Mouse (Mus musculus) forebrain, embryonic 12.5 days (tissue): ENCODE results near the gene Sept11. TPM values are rescaled to one million over a fixed set of nuclear protein-coding genes. Genes with fewer than 3 reads are reported as not detected.

ENCODE experiments used
- ATAC-seq: fragments of 200-750 bp; cut with Nextera tagmentation; 2 replicates; pipeline ENCODE4 v1.8.0; 2017; ENCODE audit warnings: moderate TSS enrichment; ENCODE audit not compliant: low FRiP score
- H3K27ac ChIP-seq: fragments of 300-500 bp; sonication (generic); 2 replicates; pipeline ENCODE4 v1.5.1; 2016; ENCODE audit warnings: mild to moderate bottlenecking
- H3K27me3 ChIP-seq: fragments of 300-500 bp; sonication (generic); 2 replicates; pipeline ENCODE4 v1.6.1; 2016; ENCODE audit warnings: mild to moderate bottlenecking
- H3K36me3 ChIP-seq: fragments of 300-500 bp; sonication (generic); replicated peaks from 2 replicates; pipeline ENCODE4 v1.6.1; 2016; ENCODE audit warnings: mild to moderate bottlenecking
- H3K4me1 ChIP-seq: fragments of 300-500 bp; sonication (generic); 2 replicates; pipeline ENCODE4 v1.6.1; 2016
- H3K4me2 ChIP-seq: fragments of 300-500 bp; sonication (generic); 2 replicates; pipeline ENCODE4 v1.6.1; 2016; ENCODE audit warnings: mild to moderate bottlenecking, moderate library complexity
- H3K4me3 ChIP-seq: fragments of 300-500 bp; sonication (generic); replicated peaks from 2 replicates; pipeline ENCODE4 v1.5.1; 2016; ENCODE audit warnings: mild to moderate bottlenecking
- H3K9ac ChIP-seq: fragments of 300-500 bp; sonication (generic); 2 replicates; pipeline ENCODE4 v1.6.1; 2016; ENCODE audit warnings: mild to moderate bottlenecking
- H3K9me3 ChIP-seq: fragments of 300-500 bp; sonication (generic); 2 replicates; pipeline ENCODE4 v1.6.1; 2016
- WGBS: fragments of 180-500 bp; shearing (Covaris S2); methylation state at CpG from one replicate; pipeline ENCODE4 v1.1.7; 2016; 5-methylcytosine and 5-hydroxymethylcytosine counted together
- polyA plus RNA-seq: library from polyadenylated mRNA; unstranded; fragments of >200 nt; fragmentation: Nextera tagmentation; extraction: Ambion mirVana; gene quantifications from 2 replicates; pipeline ENCODE4 v1.2.1, GENCODE M21; 2016

Sept11 gene
- polyA plus RNA-seq, 1 experiment from 2014 or later = 302 TPM

DNA sequence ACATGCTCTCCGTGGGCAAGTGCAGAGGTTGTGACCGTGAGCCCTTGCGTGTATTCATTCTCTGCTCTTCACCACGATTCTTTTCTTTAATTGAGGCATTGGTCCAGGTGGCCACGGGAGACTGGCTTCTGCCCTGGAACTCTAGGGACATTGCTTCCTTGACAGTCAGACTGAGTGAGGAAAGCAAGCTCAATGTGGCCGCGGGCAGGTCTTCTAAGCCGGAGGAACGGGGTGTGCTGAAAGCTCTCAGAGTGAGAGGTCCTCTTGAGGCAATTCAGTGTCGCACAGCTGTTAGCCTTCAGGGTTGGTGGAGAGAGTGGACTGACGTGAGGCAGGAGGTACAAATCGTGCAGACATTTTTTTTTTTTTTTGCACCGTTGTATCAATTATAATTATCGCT, 5.6 kb downstream of the Sept11 start:
- Histone ChIP-seq H3K36me3 (peaks cover 24% of the 10 kb centered on the region), H3K9ac (no peak overlapping the region), H3K4me2 (no peak overlapping the region), H3K27me3 (no peaks in the 10 kb centered on the region), H3K4me3 (no peak overlapping the region), H3K27ac (no peak overlapping the region), H3K4me1 (peaks cover 50% of the 10 kb centered on the region), H3K9me3 (no peaks in the 10 kb centered on the region)
- no peak for ATAC-seq
- WGBS = 89% methylated on average over 14 of the region's 14 CpGs

DNA sequence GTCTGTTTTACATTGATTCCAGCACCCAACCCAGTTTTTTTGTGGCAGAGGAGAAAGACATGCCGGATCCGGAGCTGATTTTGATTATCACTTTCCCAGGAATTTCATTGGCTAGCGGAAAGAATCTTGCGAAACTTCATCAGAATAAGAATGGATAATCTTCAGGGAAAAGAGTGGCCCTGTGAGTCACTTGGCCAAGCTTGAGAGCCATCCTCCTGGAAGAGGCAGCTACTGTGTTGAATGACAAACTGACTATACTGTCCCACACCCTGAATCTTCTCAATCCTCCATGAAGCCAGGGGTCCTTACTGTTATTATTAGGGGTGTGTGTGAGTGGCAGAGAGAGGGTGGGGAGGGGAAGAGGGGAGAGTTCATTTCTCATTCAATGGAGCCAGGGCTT, 7.7 kb downstream of the Sept11 start:
- WGBS = 87% methylated on average over 4 of the region's 4 CpGs
- Histone ChIP-seq H3K9me3 (no peaks in the 10 kb centered on the region), H3K4me2 (no peak overlapping the region), H3K27ac (no peak overlapping the region), H3K36me3 (peaks cover 30% of the 10 kb centered on the region), H3K9ac (no peak overlapping the region), H3K27me3 (no peaks in the 10 kb centered on the region), H3K4me1 (peaks cover 37% of the 10 kb centered on the region), H3K4me3 (no peak overlapping the region)
- ATAC-seq = no peak

DNA sequence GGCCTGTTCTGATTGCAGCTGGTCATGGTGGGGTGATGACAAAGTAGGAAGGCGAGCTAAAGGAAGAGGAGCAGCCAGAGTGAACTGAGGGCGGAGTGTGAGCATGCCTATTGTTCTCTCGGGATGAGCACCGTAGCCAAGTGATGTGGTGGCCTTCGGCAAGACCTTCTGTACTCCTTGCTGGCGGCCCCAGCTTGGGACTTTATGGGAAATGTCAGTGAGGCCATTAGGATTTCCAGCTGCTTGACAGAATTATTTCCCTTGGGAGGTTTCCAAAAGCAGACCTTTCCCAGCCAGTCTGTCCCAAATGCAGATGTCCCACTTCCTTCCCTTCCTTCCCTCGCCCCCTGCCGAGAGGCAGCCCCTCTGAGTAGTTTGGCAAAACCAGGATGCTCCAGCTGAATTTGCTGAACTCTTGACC, 8.1 kb downstream of the Sept11 start:
- Histone ChIP-seq H3K4me3 (no peak overlapping the region), H3K9ac (no peak overlapping the region), H3K27ac (no peak overlapping the region), H3K27me3 (no peaks in the 10 kb centered on the region), H3K4me1 (peaks cover 33% of the 10 kb centered on the region), H3K4me2 (no peak overlapping the region), H3K9me3 (no peaks in the 10 kb centered on the region), H3K36me3 (peaks cover 30% of the 10 kb centered on the region)
- no peak for ATAC-seq
- 75% methylated on average over 8 of the region's 8 CpGs for WGBS

DNA sequence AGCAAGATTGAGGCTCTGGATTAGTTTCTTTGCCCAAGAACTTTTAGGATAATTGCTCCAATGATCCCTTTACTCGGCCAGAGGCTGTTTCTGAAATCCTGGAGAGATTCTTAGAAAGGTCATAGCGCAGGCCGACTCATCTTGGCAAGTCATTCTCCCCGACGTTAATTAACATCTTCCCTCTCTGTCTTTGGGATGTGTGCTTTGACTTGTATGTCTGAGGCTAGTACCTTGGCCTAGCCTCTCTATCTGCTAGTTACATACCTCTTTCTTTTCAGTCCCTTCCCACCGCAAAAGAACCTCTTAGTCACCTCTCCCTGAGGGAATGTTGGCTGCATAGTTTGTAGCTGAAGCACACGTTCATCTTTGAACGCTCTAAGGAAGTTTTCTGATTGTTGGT, 10.4 kb downstream of the Sept11 start:
- H3K9me3 ChIP-seq = no peaks in the 10 kb centered on the region
- peaks cover 30% of the 10 kb centered on the region for H3K36me3 ChIP-seq
- WGBS = 89% methylated on average over 8 of the region's 8 CpGs
- peaks cover 12% of the 10 kb centered on the region for H3K4me1 ChIP-seq
- H3K27ac ChIP-seq = no peak overlapping the region
- no peak for ATAC-seq
- no peak overlapping the region for H3K4me2 ChIP-seq
- H3K27me3 ChIP-seq = no peaks in the 10 kb centered on the region
- no peak overlapping the region for H3K4me3 ChIP-seq
- H3K9ac ChIP-seq = no peak overlapping the region

DNA sequence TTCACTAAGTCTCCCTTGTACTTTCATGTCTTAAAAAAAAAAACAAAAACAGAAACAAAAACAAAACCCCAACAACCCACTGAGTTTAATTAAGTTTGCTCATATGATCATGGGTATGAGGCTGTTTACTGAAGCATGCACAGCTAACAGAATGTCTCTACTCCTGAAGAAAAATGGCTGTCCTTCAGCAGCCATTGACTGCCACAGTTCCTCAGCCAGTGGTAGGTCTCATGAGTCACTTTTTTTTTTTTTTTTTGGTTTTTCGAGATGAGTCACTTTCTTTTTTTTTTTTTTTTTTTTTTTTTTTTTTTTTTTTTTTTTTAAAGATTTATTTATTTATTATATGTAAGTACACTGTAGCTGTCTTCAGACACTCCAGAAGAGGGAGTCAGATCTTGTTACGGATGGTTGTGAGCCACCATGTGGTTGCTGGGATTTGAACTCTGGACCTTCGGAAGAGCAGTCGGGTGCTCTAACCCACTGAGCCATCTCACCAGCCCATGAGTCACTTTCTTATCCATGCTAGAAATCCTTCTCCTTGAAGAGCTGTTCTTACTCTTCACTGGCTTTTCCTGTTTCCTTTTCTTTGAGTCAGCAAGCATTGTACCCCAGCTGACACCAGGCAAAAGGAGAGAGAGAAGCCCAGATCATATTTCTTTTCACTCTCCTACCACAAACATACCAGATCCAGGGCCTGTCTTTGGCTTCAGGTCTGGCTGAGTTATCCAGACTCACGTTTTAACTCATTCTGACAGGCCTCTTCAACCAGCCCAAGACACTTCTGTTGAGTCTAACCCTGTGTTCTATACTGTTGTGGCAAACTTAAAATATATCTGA, 12.0 kb downstream of the Sept11 start:
- no peak for ATAC-seq
- Histone ChIP-seq H3K36me3 (peaks cover 32% of the 10 kb centered on the region), H3K9me3 (no peaks in the 10 kb centered on the region), H3K27ac (no peak overlapping the region), H3K9ac (no peak overlapping the region), H3K27me3 (no peaks in the 10 kb centered on the region), H3K4me1 (peaks cover 9% of the 10 kb centered on the region), H3K4me2 (no peak overlapping the region), H3K4me3 (no peak overlapping the region)
- 83% methylated on average over 4 of the region's 5 CpGs for WGBS

DNA sequence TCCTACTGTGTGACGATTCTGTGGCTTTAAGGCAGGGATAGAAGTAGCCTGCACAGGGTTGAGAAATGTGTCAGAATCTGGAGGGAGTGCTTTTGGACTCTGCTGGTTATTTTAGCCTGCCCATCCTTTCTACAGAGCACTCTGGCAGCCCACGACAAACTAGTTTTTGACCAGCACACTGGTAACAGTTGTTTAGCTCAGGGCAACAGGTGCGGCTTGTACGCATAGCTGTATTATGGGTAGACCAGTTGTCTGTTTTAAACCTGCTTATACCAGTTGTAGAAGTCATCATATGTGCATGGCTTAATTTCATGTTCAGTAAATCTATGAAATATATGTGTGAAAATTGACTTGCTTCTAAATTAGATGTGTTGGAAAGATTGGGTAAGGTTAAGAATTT, 12.8 kb downstream of the Sept11 start:
- no peak overlapping the region for H3K27ac ChIP-seq
- no peak overlapping the region for H3K4me3 ChIP-seq
- H3K9ac ChIP-seq = no peak overlapping the region
- peaks cover 4% of the 10 kb centered on the region for H3K4me1 ChIP-seq
- no peak for ATAC-seq
- H3K27me3 ChIP-seq = no peaks in the 10 kb centered on the region
- 98% methylated on average over 4 of the region's 4 CpGs for WGBS
- peaks cover 31% of the 10 kb centered on the region for H3K36me3 ChIP-seq
- no peak overlapping the region for H3K4me2 ChIP-seq
- H3K9me3 ChIP-seq = no peaks in the 10 kb centered on the region

DNA sequence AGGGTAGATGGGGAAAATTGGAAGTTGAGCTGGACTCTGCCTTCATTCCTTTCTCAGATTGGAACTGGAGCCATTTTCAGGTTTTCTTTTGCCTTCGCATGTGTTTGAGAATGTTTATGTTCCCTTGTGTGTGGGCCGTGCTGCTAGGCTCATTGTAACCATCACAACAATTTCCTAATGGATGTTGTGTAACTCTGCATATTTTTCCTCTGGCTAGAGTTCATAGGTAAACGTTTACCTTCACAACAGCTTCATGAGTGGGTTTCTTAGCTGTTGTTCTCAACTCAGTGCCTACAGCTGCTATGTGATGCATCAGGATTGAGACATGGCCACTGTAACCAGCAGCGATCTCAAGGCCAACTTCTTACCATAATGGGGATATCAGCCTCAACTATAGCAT, 15.5 kb downstream of the Sept11 start:
- Histone ChIP-seq H3K27ac (no peak overlapping the region), H3K4me3 (no peak overlapping the region), H3K4me2 (no peak overlapping the region), H3K27me3 (no peaks in the 10 kb centered on the region), H3K9ac (no peak overlapping the region), H3K9me3 (no peaks in the 10 kb centered on the region), H3K36me3 (peaks cover 21% of the 10 kb centered on the region; the same call in 1 of the 2 replicates), H3K4me1 (no peaks in the 10 kb centered on the region)
- whole genome bisulfite sequencing = 93% methylated on average over 4 of the region's 4 CpGs
- no peak for ATAC-seq

DNA sequence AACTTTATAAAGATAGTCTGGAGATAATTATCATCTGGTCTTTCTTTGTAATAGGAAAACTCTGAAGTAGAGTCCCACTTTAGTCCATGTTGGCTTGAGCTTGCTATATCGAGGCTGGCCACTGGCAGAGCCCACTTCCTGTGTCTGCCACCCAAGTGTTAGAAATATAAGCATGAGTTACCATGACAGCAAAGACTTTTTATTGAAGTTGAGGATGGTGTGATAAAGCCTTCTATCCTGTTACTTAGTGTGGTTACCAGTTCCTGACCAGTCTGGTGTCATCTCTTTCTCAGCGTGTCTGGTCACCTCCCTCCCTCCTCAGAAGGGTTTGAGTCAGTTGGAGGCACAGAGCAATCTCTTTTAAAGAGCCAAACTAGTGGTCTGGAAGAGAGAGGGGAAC, 16.3 kb downstream of the Sept11 start:
- no peaks in the 10 kb centered on the region for H3K9me3 ChIP-seq
- peaks cover 20% of the 10 kb centered on the region; the same call in 1 of the 2 replicates for H3K36me3 ChIP-seq
- H3K4me1 ChIP-seq = no peaks in the 10 kb centered on the region; the same call in 1 of the 2 replicates
- WGBS = 89% methylated on average over 2 of the region's 2 CpGs
- H3K9ac ChIP-seq = no peak overlapping the region
- H3K27me3 ChIP-seq = no peaks in the 10 kb centered on the region
- no peak overlapping the region for H3K27ac ChIP-seq
- no peak overlapping the region for H3K4me3 ChIP-seq
- ATAC-seq = no peak
- H3K4me2 ChIP-seq = no peak overlapping the region

DNA sequence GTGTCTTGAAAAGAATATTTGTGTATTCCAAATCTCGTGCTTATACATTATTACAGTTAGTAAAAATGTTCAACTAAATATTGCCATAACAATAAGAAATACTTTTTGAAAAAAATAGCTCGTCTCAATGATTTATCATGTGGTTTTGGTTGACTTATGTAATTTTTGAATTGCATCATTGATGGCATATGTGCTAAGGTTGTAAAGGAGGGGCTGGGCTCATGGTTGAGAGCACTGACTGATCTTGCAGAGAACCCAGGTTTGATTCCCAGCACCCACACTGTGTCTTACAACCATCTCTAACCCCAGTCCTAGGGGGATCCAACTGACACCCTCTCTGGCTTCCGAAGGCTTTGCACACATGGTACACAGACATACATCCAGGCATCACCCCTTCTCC, 19.1 kb downstream of the Sept11 start:
- ATAC-seq = no peak

DNA sequence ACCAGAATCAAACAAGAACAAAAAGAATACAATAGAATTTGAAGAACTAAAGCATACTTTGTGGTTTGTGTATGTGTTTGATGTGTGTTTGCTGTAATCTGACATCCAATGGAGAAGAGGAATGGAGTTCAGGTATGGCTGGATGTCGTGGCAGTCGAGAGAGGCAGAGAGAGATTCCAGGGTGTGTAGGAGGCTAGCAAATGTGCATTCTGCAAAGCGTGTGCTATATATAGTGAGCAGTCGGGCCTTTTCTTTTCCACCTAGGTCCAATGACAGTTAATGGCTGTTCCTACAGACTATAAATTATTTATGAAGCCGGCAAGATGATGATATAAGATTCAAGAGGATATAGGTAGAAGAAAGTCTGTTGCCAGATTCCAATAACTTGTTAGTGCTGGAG, 20.3 kb downstream of the Sept11 start:
- peaks cover 16% of the 10 kb centered on the region; the same call in 1 of the 2 replicates for H3K36me3 ChIP-seq
- WGBS = 86% methylated on average over 5 of the region's 5 CpGs

More for the DNA sequence above, 19.1 kb downstream of the Sept11 start:
- Histone ChIP-seq H3K4me1 (no peaks in the 10 kb centered on the region; the same call in 1 of the 2 replicates), H3K27me3 (no peaks in the 10 kb centered on the region), H3K36me3 (peaks cover 16% of the 10 kb centered on the region; the same call in 1 of the 2 replicates), H3K9ac (no peak overlapping the region), H3K4me3 (no peak overlapping the region), H3K4me2 (no peak overlapping the region), H3K9me3 (no peaks in the 10 kb centered on the region), H3K27ac (no peak overlapping the region)
- 96% methylated on average over 3 of the region's 3 CpGs for WGBS

DNA sequence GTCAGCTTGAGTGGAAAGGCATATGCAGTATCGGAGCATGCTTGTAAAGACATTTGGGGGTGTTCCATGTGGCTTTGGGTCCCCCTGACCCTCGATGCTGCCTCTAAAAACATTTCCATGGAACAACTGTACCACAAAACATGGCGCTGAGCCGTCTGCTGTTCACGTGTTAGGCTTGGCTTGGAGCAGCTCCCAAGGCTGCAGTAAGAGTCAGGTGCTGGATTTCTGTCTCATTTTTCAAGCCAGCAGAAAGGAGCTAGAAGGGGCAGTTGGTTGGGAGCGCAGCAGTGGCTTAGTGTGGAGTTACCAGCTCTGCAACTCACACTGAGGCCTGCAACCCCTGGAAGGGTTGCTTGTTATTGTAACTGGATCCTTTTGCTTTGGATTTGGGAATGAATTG, 21.3 kb downstream of the Sept11 start:
- Histone ChIP-seq H3K9ac (no peak overlapping the region), H3K27me3 (no peaks in the 10 kb centered on the region), H3K27ac (no peak overlapping the region), H3K36me3 (peaks cover 16% of the 10 kb centered on the region; the same call in 1 of the 2 replicates), H3K4me1 (peaks cover 6% of the 10 kb centered on the region; the same call in 1 of the 2 replicates), H3K4me2 (no peak overlapping the region), H3K4me3 (no peak overlapping the region), H3K9me3 (no peaks in the 10 kb centered on the region)
- no peak for ATAC-seq
- WGBS = 80% methylated on average over 6 of the region's 6 CpGs

More for the DNA sequence above, 20.3 kb downstream of the Sept11 start:
- no peak for ATAC-seq
- Histone ChIP-seq H3K4me1 (peaks cover 6% of the 10 kb centered on the region; the same call in 1 of the 2 replicates), H3K27ac (no peak overlapping the region), H3K9me3 (no peaks in the 10 kb centered on the region), H3K27me3 (no peaks in the 10 kb centered on the region), H3K4me2 (no peak overlapping the region), H3K9ac (no peak overlapping the region), H3K4me3 (no peak overlapping the region)

DNA sequence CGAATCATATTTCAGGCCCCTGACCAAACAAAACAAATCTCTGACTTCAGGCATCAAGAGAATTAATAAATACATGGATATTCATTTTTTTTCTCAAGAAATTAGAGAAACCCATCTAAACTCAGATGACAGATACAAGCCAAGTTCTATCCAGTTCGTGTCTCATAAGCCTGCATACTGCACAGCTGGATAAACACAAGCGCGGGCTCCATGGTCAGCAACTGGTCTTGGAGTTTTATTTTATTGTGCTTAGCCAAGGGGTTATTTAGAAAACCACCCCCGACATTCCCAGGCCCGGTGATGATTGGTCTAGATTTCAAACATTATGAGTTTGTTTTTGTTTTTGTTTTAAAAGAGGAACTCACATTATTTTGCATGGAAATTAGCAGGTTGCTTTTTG, 21.8 kb downstream of the Sept11 start:
- Histone ChIP-seq H3K9ac (no peak overlapping the region), H3K9me3 (no peaks in the 10 kb centered on the region), H3K4me3 (no peak overlapping the region), H3K4me1 (peaks cover 6% of the 10 kb centered on the region; the same call in 1 of the 2 replicates), H3K36me3 (peaks cover 14% of the 10 kb centered on the region; the same call in 1 of the 2 replicates), H3K27me3 (no peaks in the 10 kb centered on the region), H3K4me2 (no peak overlapping the region), H3K27ac (no peak overlapping the region)
- WGBS = 88% methylated on average over 6 of the region's 6 CpGs
- ATAC-seq = no peak

DNA sequence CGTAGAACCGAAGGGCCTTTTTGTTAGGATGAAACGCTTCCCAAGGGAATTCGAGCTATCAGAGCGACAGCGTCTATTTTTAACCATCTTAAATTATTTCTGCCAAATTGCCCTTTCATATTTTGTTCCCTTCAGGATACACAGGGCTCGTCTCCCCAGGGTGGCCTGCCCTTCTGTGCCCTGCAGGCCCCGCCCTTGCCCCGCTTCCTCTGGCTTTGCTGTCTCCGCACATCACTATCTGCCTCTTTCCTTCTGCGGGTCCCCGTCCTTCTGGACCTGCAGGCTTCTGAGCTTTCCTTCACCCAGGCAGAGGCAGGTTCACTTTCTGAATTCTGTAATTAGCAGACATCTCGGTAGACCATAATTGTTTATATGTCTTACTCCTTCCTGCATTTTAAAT, 22.6 kb downstream of the Sept11 start:
- WGBS = 84% methylated on average over 13 of the region's 13 CpGs
- no peak for ATAC-seq
- no peak overlapping the region for H3K9ac ChIP-seq
- H3K27me3 ChIP-seq = no peaks in the 10 kb centered on the region
- no peaks in the 10 kb centered on the region for H3K9me3 ChIP-seq
- no peak overlapping the region for H3K4me3 ChIP-seq
- H3K4me1 ChIP-seq = peaks cover 13% of the 10 kb centered on the region; the same call in 1 of the 2 replicates
- no peak overlapping the region for H3K27ac ChIP-seq
- peaks cover 7% of the 10 kb centered on the region; the same call in 1 of the 2 replicates for H3K36me3 ChIP-seq
- no peak overlapping the region for H3K4me2 ChIP-seq
